Mouse (Mus musculus): ENCODE measurements at regions not wholly inside any gene's neighbourhood (a gene's known extent, or its start where the extent isn't known, plus 50 kb on each side); places are given as distances from the start of the nearest gene placed in this dataset.
"Not testable (repeated sequence)": the region's sequence is repeated elsewhere in the genome, so short reads cannot be mapped to it uniquely, and the experiment has no call there.

- not testable (repeated sequence) for TF ChIP-seq CTCF (conservative IDR thresholded peaks at IDR 0.05; ENCODE audit: low read length); NANOG (IDR thresholded peaks at IDR 0.05; ENCODE audit: borderline replicate concordance, low read length); POU5F1 (IDR thresholded peaks at IDR 0.05; ENCODE audit: borderline replicate concordance, low read length)
Observed at GRCm38 (mm10) chr13:102025547-102025946, 257.5 kb upstream of the Pik3r1 start.

All from E14TG2a.4 (cell line).